Mouse (Mus musculus) midbrain, postnatal 0 days (tissue): ENCODE data around the gene Fcor. TPM values are rescaled to one million over a fixed set of nuclear protein-coding genes. Genes with fewer than 3 reads are reported as not detected.

Experiments
- ATAC-seq: fragments of 200-750 bp; cut with Nextera tagmentation; 2 replicates; pipeline ENCODE4 v1.8.0; 2017; ENCODE audit warnings: moderate number of reproducible peaks, mild to moderate bottlenecking, moderate TSS enrichment, moderate library complexity; ENCODE audit not compliant: low FRiP score
- DNase-seq: peaks from one replicate; pipeline ENCODE4 v3.0.0-alpha.2; 2015; ENCODE audit warnings: low spot score
- H3K27ac ChIP-seq: fragments of 300-500 bp; sonication (generic); 2 replicates; pipeline ENCODE4 v1.5.1; 2014; ENCODE audit warnings: low read depth, mild to moderate bottlenecking, low read length, mixed read lengths
- H3K27me3 ChIP-seq: fragments of 300-500 bp; sonication (generic); 2 replicates; pipeline ENCODE4 v1.6.1; 2014; ENCODE audit warnings: low read length, control low read depth, mixed read lengths; ENCODE audit not compliant: insufficient read depth
- H3K36me3 ChIP-seq: fragments of 300-500 bp; sonication (generic); 2 replicates; pipeline ENCODE4 v1.6.1; 2014; ENCODE audit warnings: low read length, control low read depth, mixed read lengths; ENCODE audit not compliant: insufficient read depth
- H3K4me1 ChIP-seq: fragments of 300-500 bp; sonication (generic); 2 replicates; pipeline ENCODE4 v1.6.1; 2014; ENCODE audit warnings: mild to moderate bottlenecking, control low read depth, antibody characterized with exemption, low read length, mixed read lengths; ENCODE audit not compliant: insufficient read depth
- H3K4me2 ChIP-seq: fragments of 300-500 bp; sonication (generic); 2 replicates; pipeline ENCODE4 v1.6.1; 2014; ENCODE audit warnings: low read depth, mild to moderate bottlenecking, low read length, mixed read lengths; ENCODE audit not compliant: poor library complexity, severe bottlenecking
- H3K4me3 ChIP-seq: fragments of 300-500 bp; sonication (generic); 2 replicates; pipeline ENCODE4 v1.5.1; 2014; ENCODE audit warnings: low read depth, mild to moderate bottlenecking, low read length, moderate library complexity
- H3K9ac ChIP-seq: fragments of 300-500 bp; sonication (generic); replicated peaks from 2 replicates; pipeline ENCODE4 v1.6.1; 2014; ENCODE audit warnings: mild to moderate bottlenecking, low read length, moderate library complexity, mixed read lengths; ENCODE audit not compliant: poor library complexity, severe bottlenecking
- H3K9me3 ChIP-seq: fragments of 300-500 bp; sonication (generic); 2 replicates; pipeline ENCODE4 v1.6.1; 2016; ENCODE audit warnings: low read length, control low read depth
- CTCF ChIP-seq: IDR thresholded peaks from 2 replicates; pipeline ENCODE4 v1.5.1; 2016; ENCODE audit warnings: antibody characterized with exemption, mild to moderate bottlenecking
- WGBS: fragments of 180-500 bp; shearing (Covaris S2); extraction: QIAGEN DNeasy Blood & Tissue Kit; methylation state at CpG from one replicate; pipeline ENCODE4 v1.1.7; 2014; 5-methylcytosine and 5-hydroxymethylcytosine counted together
- polyA plus RNA-seq: library from polyadenylated mRNA; unstranded; fragments of >200 nt; fragmentation: Nextera tagmentation; extraction: Ambion mirVana; gene quantifications from 2 replicates; pipeline ENCODE4 v1.2.1, GENCODE M21; 2015
- total RNA-seq: library from RNA; depleted of rRNA; stranded (reverse); fragments of >200 nt; gene quantifications from 2 replicates; pipeline ENCODE4 v1.2.3, GENCODE M21; 2014

Gene Fcor
- total and polyA plus RNA-seq, 2 experiments from 2014 or later, result 20.3 to 33.3 TPM

GRCm38 (mm10) chr8:3687537-3687936 is 15.4 kb upstream of the Fcor start:
- Histone ChIP-seq H3K4me1 (no peaks in the 10 kb centered on the region), H3K9me3 (no peaks in the 10 kb centered on the region), H3K36me3 (no peaks in the 10 kb centered on the region; the same call in 1 of the 2 replicates), H3K4me2 (no peak overlapping the region), H3K27ac (no peak overlapping the region), H3K27me3 (no peaks in the 10 kb centered on the region), H3K4me3 (no peak overlapping the region), H3K9ac (no peak overlapping the region)
- no peak for ATAC-seq
- TF ChIP-seq CTCF, result no peak
- DNase-seq, result no peak
- WGBS, result 75% methylated on average over 6 of the region's 6 CpGs

- Histone ChIP-seq H3K4me2 (no peak overlapping the region), H3K36me3 (peaks cover 11% of the 10 kb centered on the region; the same call in 1 of the 2 replicates), H3K4me3 (no peak overlapping the region), H3K27ac (no peak overlapping the region), H3K4me1 (no peaks in the 10 kb centered on the region), H3K9me3 (no peaks in the 10 kb centered on the region), H3K27me3 (no peaks in the 10 kb centered on the region), H3K9ac (no peak overlapping the region)
- DNase-seq (no peak), ATAC-seq (no peak)
- TF ChIP-seq CTCF, result no peak
- WGBS, result 69% methylated on average over 5 of the region's 5 CpGs
These were observed 13.3 kb upstream of the Fcor start for GRCm38 (mm10) chr8:3685422-3685821.

- no peak overlapping the region for H3K4me3 ChIP-seq
- TF ChIP-seq CTCF, result no peak
- ATAC-seq, result peak; percentile 45; the same call in 1 of the 2 replicates
These were observed 12.4 kb upstream of the Fcor start for GRCm38 (mm10) chr8:3684530-3684929.

GRCm38 (mm10) chr8:3683408-3684176 is 11.4 kb upstream of the Fcor start:
- no peak for ATAC-seq

More at GRCm38 (mm10) chr8:3684530-3684929, 12.4 kb upstream of the Fcor start:
- Histone ChIP-seq H3K4me1 (no peaks in the 10 kb centered on the region), H3K4me2 (no peak overlapping the region), H3K36me3 (peaks cover 18% of the 10 kb centered on the region), H3K9me3 (no peaks in the 10 kb centered on the region), H3K9ac (no peak overlapping the region), H3K27ac (no peak overlapping the region), H3K27me3 (no peaks in the 10 kb centered on the region)
- DNase-seq, result no peak

GRCm38 (mm10) chr8:3682435-3682834 is 10.3 kb upstream of the Fcor start:
- H3K27me3 ChIP-seq, result no peaks in the 10 kb centered on the region
- ATAC-seq (no peak), DNase-seq (peak; percentile 54)
- H3K9me3 ChIP-seq, result no peaks in the 10 kb centered on the region
- H3K9ac ChIP-seq, result no peak overlapping the region
- H3K4me2 ChIP-seq, result no peak overlapping the region
- no peak overlapping the region for H3K4me3 ChIP-seq
- WGBS, result 94% methylated on average over 5 of the region's 5 CpGs
- H3K4me1 ChIP-seq, result 0 out of 2 replicates have a peak, but pooled peaks cover under 1% of the 10 kb centered on the region
- H3K36me3 ChIP-seq, result peaks cover 25% of the 10 kb centered on the region
- H3K27ac ChIP-seq, result no peak overlapping the region
- TF ChIP-seq CTCF, result no peak

More at GRCm38 (mm10) chr8:3683408-3684176, 11.4 kb upstream of the Fcor start:
- peaks cover 25% of the 10 kb centered on the region for H3K36me3 ChIP-seq
- no peak overlapping the region for H3K4me2 ChIP-seq
- H3K27me3 ChIP-seq, result no peaks in the 10 kb centered on the region
- peak; percentile 57 for DNase-seq
- H3K27ac ChIP-seq, result no peak overlapping the region
- H3K9me3 ChIP-seq, result no peaks in the 10 kb centered on the region
- H3K4me3 ChIP-seq, result no peak overlapping the region
- H3K4me1 ChIP-seq, result no peaks in the 10 kb centered on the region
- no peak for TF ChIP-seq CTCF
- no peak overlapping the region for H3K9ac ChIP-seq
- WGBS, result 80% methylated on average over 6 of the region's 6 CpGs

GRCm38 (mm10) chr8:3679656-3680055 is 7.5 kb upstream of the Fcor start:
- Histone ChIP-seq H3K9me3 (no peaks in the 10 kb centered on the region), H3K4me1 (0 out of 2 replicates have a peak, but pooled peaks cover 2% of the 10 kb centered on the region), H3K4me2 (no peak overlapping the region), H3K9ac (no peak overlapping the region), H3K27me3 (no peaks in the 10 kb centered on the region), H3K27ac (no peak overlapping the region), H3K4me3 (no peak overlapping the region), H3K36me3 (peaks cover 25% of the 10 kb centered on the region)
- no peak for TF ChIP-seq CTCF
- no peak for DNase-seq
- ATAC-seq, result no peak
- WGBS, result 94% methylated on average over 5 of the region's 5 CpGs
